Mouse (Mus musculus): ENCODE results near the gene Nfic. TPM values are rescaled to one million over a fixed set of nuclear protein-coding genes. Genes with fewer than 3 reads are reported as not detected.

Gene Nfic
- polyA plus RNA-seq, 1 experiment from 2014 or later, result 30.8 TPM

DNA sequence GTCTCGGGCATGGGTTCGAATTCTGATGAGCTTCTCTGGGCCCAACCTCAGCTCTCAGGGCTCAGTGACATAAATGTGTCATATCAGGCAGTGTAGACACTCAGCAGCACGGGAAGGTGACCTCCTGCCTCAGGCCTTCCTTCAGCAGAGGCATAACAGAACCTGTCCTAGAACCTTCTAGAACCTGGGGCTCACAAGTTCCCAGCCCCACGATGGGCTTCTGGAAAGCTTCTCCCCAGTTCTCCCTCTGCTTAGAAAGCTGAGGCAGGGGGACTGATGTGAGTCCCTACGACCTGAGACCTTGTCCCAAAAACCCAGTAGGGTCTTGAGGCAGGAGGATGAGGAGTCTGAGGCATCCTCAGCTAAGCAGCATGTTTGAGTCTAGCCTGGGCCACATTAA is 40.3 kb downstream of the Nfic start:
- Histone ChIP-seq H3K4me3 (replicated peaks) (no peak overlapping the region), H3K4me2 (0 out of 2 replicates have a peak overlapping the region, but pooled peaks have one; percentile 44), H3K27me3 (no peaks in the 10 kb centered on the region), H3K9ac (replicated peaks) (no peak overlapping the region), H3K9me3 (no peaks in the 10 kb centered on the region), H3K27ac (peak overlapping the region; percentile 86), H3K36me3 (peaks cover 19% of the 10 kb centered on the region), H3K4me1 (replicated peaks) (peaks cover 88% of the 10 kb centered on the region)
- WGBS, result 83% methylated on average over 5 of the region's 5 CpGs
- ATAC-seq (ENCODE audit: insufficient number of reproducible peaks, insufficient read depth, low FRiP score, low TSS enrichment, low read depth), result no peak

DNA sequence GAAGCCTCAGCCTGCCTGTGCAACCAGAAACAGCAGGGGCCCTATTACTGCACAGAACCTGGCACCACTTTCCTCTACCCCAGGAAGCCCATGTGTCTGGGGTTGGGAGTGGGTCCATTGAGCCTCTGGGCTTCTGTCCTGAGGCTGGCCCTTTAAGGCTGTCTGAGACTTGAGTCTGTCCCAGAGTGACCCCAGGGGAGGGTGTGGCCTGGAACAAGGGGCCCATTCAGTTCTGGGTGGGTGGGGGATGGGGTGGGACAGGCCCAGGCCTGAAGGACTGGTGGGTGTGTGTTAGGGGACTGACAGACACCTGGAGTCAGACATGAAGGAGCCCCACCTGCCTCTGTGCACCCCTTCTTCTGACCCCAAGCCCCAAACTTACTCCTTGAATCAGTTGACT is 40.8 kb downstream of the Nfic start:
- Histone ChIP-seq H3K9ac (replicated peaks) (no peak overlapping the region), H3K27ac (peak overlapping the region; percentile 86), H3K27me3 (no peaks in the 10 kb centered on the region), H3K36me3 (peaks cover 14% of the 10 kb centered on the region; the same call in 1 of the 2 replicates), H3K4me2 (0 out of 2 replicates have a peak overlapping the region, but pooled peaks have one; percentile 44), H3K4me1 (replicated peaks) (peaks cover 93% of the 10 kb centered on the region), H3K9me3 (no peaks in the 10 kb centered on the region), H3K4me3 (replicated peaks) (no peak overlapping the region)
- ATAC-seq (ENCODE audit: insufficient number of reproducible peaks, insufficient read depth, low FRiP score, low TSS enrichment, low read depth), result no peak

DNA sequence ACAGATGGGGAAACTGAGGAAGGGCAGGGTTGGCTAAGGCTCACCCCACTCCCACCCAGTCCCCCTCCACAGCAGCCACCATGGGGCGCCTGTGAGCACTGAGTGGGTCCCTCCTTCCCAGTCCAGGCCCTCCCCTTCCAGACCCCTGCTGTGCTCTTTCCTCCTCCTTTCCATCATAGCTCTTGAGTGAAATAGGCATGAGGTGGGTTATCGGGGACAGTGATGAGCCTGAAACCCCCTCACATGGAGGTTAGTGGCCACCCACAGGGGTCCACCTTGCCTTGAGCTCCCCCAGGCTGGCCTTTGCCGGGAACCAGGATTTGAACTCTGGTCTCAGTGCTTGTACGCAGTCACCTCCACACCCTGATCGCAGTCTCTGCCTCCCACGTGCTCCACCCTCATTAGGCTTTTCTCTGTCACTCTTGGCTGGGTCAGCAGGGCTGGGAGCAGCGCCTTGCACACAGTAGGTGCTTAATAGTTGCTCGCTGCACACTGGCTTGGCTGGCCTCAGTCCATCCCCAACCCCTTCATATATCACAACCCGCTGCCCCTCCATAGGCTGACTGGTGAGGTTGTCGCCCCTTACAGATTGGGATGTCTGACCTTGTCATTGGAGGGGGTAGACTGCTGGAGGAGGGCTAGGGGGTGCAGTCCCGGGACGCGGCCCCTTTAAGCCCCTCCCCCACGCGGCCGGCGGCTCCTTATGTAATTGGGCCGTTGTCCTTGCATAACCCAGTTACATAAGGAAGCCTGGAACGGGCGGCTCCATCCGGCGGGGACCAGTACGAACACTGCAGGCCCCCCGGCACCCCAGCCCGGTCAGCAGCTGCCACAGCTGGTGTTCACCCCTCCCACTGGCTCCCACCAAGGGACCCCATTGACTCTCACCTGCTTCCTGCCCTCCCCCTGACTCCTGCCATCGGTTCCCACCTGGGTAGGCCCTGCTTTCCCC is 41.8 kb downstream of the Nfic start:
- 28% methylated on average over 26 of the region's 26 CpGs for WGBS
- Histone ChIP-seq H3K4me2 (peak overlapping the region; percentile 44), H3K4me1 (replicated peaks) (peaks cover 97% of the 10 kb centered on the region), H3K9me3 (no peaks in the 10 kb centered on the region), H3K27me3 (0 out of 2 replicates have a peak, but pooled peaks cover 2% of the 10 kb centered on the region), H3K36me3 (peaks cover 10% of the 10 kb centered on the region; the same call in 1 of the 2 replicates), H3K9ac (replicated peaks) (peak overlapping the region; percentile 31; the same call in 1 of the 2 replicates), H3K27ac (peak overlapping the region; percentile 86), H3K4me3 (replicated peaks) (no peak overlapping the region; the same call in 1 of the 2 replicates)
- ATAC-seq (ENCODE audit: insufficient number of reproducible peaks, insufficient read depth, low FRiP score, low TSS enrichment, low read depth), result peak; percentile 7; the same call in 1 of the 2 replicates

DNA sequence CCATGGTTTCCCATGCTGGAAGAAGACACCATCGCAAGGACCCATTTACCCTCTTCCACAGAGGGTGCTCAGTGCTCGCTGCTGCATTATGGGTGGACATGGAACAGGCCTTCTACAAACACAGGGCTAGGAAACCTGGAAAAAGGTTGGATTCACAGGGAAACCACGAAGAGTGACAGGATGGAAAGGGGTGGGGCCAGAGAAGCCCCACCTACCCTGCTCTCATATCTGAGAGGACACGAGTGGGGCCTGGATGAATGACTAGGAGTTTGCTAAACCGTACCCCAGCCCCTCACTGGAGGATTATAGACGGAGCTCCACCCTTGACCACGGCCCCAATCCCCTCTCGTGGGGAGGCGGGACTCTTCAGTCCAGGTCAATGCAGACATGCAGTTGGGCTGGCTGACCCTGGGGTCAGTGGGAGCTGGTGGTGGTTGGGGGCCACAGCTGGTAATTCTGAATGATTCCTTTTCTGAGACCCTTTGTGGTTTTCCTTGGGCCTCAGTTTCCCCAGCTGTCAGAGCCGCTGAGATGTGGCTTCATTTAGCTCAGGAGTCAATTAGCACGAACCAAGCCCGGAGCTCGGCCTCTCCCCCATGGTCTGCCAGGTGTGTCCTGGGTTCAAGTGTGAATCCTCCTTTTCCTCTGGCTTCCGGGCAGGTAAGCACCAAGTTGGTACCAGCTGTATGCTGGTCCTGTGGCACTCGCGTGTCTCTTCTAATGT is 42.7 kb downstream of the Nfic start:
- Histone ChIP-seq H3K9ac (replicated peaks) (no peak overlapping the region), H3K36me3 (peaks cover 14% of the 10 kb centered on the region), H3K4me2 (no peak overlapping the region), H3K27me3 (peaks cover 10% of the 10 kb centered on the region; the same call in 1 of the 2 replicates), H3K9me3 (no peaks in the 10 kb centered on the region), H3K4me3 (replicated peaks) (no peak overlapping the region), H3K27ac (peak overlapping the region; percentile 86), H3K4me1 (replicated peaks) (peaks cover 98% of the 10 kb centered on the region)
- no peak for ATAC-seq (ENCODE audit: insufficient number of reproducible peaks, insufficient read depth, low FRiP score, low TSS enrichment, low read depth)
- 78% methylated on average over 16 of the region's 16 CpGs for WGBS

DNA sequence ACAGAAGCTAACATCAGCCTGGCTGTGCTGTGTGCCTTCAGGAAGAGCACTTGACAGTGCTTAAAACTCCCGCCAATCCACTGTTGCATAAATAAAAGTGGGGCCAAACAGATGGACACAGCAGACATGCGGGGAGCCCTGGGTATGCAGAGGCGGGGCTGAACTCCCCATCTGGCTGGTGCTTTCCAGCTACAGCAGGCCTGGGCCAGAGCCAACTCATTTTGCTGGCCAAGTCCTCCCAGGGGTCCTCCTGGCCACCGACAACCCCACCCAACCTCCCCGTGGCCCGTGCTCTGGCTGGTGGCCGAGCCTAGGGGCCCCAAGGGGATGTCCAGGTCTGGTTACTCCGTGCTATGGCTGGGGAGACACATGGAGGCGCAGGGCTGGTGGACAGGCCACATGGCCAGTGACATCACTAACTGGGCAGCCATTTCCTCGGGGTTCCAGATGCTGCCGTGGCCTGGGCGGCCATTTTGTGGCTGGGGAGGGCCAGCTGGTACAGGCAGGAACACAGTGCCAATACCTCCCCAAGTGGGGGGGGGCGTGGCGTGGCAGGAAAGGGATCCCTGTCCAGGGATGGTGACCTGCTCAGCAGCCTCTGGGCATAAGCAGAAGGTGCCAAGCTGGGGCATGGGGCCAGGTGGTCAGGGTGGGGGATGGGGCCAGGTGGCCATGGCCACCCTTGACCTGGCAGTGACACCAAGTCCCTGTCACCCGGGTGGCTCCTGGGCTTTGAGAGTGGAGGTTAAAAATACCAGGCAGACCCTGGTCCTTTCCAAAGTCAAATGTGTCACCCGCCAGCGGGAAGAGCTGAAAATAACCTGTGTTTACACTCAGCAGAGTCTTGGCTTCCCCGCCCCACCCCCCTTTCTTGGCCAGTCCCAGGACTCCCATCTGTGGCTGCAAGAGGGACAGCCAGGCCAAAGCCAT is 43.7 kb downstream of the Nfic start:
- Histone ChIP-seq H3K9me3 (no peaks in the 10 kb centered on the region), H3K27ac (peak overlapping the region; percentile 80), H3K4me2 (no peak overlapping the region), H3K4me1 (replicated peaks) (peaks cover 98% of the 10 kb centered on the region), H3K9ac (replicated peaks) (no peak overlapping the region; the same call in 1 of the 2 replicates), H3K4me3 (replicated peaks) (no peak overlapping the region), H3K27me3 (peaks cover 20% of the 10 kb centered on the region; the same call in 1 of the 2 replicates), H3K36me3 (peaks cover 22% of the 10 kb centered on the region)
- ATAC-seq (ENCODE audit: insufficient number of reproducible peaks, insufficient read depth, low FRiP score, low TSS enrichment, low read depth), result no peak
- WGBS, result 72% methylated on average over 18 of the region's 18 CpGs

DNA sequence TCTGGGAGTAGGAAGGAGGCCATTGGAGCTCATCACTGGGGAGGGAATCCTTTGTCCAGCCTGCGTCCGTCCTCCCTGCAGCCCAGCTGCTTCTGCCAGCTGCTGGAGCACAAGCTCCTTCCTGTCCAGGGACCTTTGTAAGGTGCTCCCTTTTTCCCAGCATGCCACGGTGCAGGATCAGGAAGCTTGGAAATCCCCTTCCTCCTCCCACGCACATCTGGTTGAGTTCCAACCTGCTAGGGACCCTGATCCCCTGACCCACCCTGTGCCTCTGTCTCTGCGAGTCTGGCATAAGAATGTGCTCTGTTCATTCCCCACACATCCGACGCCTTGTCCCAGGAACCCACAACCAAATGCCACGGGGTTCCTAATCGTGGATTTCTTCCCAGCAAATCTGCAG is 44.5 kb downstream of the Nfic start:
- 73% methylated on average over 9 of the region's 9 CpGs for WGBS
- no peak for ATAC-seq (ENCODE audit: insufficient number of reproducible peaks, insufficient read depth, low FRiP score, low TSS enrichment, low read depth)
- Histone ChIP-seq H3K36me3 (peaks cover 29% of the 10 kb centered on the region), H3K4me1 (replicated peaks) (peaks cover 98% of the 10 kb centered on the region), H3K27me3 (peaks cover 28% of the 10 kb centered on the region), H3K27ac (peak overlapping the region; percentile 80), H3K9ac (replicated peaks) (no peak overlapping the region), H3K4me2 (no peak overlapping the region), H3K9me3 (no peaks in the 10 kb centered on the region), H3K4me3 (replicated peaks) (no peak overlapping the region)

DNA sequence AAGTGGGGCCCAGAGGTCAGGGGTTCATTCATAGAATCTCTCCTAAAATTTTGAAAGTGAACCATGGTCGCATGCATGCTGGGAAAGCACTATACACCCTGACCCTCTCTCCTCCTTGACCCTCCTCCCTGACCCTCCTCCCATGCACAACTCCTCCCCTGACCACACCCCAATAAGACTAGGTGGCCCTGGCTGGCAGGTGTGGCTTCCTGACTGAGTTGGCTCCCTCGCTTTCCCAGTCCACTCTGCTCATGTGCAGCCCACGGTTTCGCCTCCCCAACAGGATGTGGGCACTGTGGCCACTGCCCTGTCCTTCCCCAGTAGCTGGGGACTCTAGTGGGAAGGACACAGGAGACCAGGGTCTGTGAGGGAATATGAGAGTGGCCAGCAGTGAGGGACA is 45.1 kb downstream of the Nfic start:
- no peak overlapping the region for H3K4me3 ChIP-seq (replicated peaks)
- 65% methylated on average over 4 of the region's 4 CpGs for WGBS

DNA sequence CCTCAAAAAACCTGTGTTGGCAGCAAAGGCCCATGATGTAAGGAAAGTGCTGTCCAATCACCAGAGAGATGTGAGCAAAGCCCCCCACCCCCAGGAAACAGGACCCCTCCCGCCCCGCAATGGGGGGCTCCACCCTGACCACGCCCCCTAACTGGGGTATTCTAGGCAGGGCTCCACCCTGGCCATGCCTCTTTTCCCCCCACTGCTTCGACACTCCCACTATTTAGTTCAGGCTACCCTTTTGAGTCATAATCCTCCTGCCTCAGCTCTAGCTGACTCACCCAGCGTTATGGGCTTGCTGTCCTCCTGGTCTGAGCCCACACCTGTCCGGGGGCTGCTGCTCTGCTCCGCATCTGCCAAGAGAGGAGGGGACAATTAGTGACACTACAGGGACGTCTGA is 46.1 kb downstream of the Nfic start:
- 13% methylated on average over 8 of the region's 8 CpGs for WGBS
- H3K27ac ChIP-seq, result peak overlapping the region; percentile 56; the same call in 1 of the 2 replicates
- H3K9ac ChIP-seq (replicated peaks), result no peak overlapping the region
- no peak overlapping the region for H3K4me2 ChIP-seq
- H3K4me3 ChIP-seq (replicated peaks), result no peak overlapping the region
- ATAC-seq (ENCODE audit: insufficient number of reproducible peaks, insufficient read depth, low FRiP score, low TSS enrichment, low read depth), result no peak
- no peaks in the 10 kb centered on the region for H3K9me3 ChIP-seq
- peaks cover 89% of the 10 kb centered on the region for H3K4me1 ChIP-seq (replicated peaks)
- H3K27me3 ChIP-seq, result peaks cover 42% of the 10 kb centered on the region
- H3K36me3 ChIP-seq, result peaks cover 46% of the 10 kb centered on the region

More for the DNA sequence above, 45.1 kb downstream of the Nfic start:
- Histone ChIP-seq H3K36me3 (peaks cover 36% of the 10 kb centered on the region), H3K9ac (replicated peaks) (no peak overlapping the region), H3K4me1 (replicated peaks) (peaks cover 93% of the 10 kb centered on the region), H3K9me3 (no peaks in the 10 kb centered on the region), H3K27ac (peak overlapping the region; percentile 80), H3K27me3 (peaks cover 34% of the 10 kb centered on the region), H3K4me2 (0 out of 2 replicates have a peak overlapping the region, but pooled peaks have one; percentile 8)
- no peak for ATAC-seq (ENCODE audit: insufficient number of reproducible peaks, insufficient read depth, low FRiP score, low TSS enrichment, low read depth)

DNA sequence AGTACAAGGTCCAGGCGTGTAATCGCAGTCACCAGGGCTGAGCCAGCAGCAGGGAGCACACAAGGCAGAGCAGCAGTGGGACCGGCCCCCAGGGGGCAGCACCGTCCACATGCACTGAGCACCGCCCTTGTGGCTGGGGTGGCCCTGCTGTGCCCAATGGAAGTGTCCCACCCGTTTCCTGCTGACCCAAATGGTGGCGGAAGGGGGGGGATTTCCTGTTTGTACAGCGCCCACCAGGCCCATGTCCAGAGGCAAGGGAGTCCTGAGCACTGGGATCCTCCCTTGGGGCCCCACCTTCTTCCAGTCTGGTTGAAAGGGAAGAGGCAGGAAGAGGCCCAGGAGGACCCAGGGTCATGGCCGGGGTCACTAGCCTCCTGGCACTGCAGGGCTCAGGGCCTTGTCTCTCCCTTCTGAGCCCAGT is 46.6 kb downstream of the Nfic start:
- Histone ChIP-seq H3K9me3 (no peaks in the 10 kb centered on the region), H3K36me3 (peaks cover 46% of the 10 kb centered on the region), H3K4me1 (replicated peaks) (peaks cover 89% of the 10 kb centered on the region), H3K9ac (replicated peaks) (0 out of 2 replicates have a peak overlapping the region, but pooled peaks have one; percentile 24), H3K4me2 (no peak overlapping the region), H3K4me3 (replicated peaks) (no peak overlapping the region), H3K27me3 (peaks cover 47% of the 10 kb centered on the region), H3K27ac (peak overlapping the region; percentile 56; the same call in 1 of the 2 replicates)
- ATAC-seq (ENCODE audit: insufficient number of reproducible peaks, insufficient read depth, low FRiP score, low TSS enrichment, low read depth), result no peak
- WGBS, result 18% methylated on average over 9 of the region's 9 CpGs

DNA sequence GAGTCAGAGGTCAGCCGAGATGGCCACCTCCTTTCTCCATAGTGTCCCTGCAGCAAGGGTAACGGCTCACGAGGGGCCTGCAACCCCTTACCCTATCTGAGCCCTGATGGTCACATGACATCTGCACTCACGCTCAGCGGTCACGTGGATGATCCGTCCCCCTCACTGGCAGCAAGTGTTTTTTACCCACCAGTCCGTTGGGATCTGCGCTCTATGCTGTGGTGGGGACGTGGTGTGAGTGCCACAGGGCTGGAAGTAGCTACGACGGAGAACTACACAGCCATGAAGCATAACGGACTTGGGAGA is 47.1 kb downstream of the Nfic start:
- WGBS, result 40% methylated on average over 13 of the region's 13 CpGs
- H3K9me3 ChIP-seq, result no peaks in the 10 kb centered on the region
- peak overlapping the region; percentile 56; the same call in 1 of the 2 replicates for H3K27ac ChIP-seq
- no peak overlapping the region for H3K9ac ChIP-seq (replicated peaks)
- peaks cover 46% of the 10 kb centered on the region for H3K36me3 ChIP-seq
- no peak overlapping the region for H3K4me3 ChIP-seq (replicated peaks)
- peaks cover 89% of the 10 kb centered on the region for H3K4me1 ChIP-seq (replicated peaks)
- peaks cover 48% of the 10 kb centered on the region for H3K27me3 ChIP-seq
- H3K4me2 ChIP-seq, result no peak overlapping the region
- no peak for ATAC-seq (ENCODE audit: insufficient number of reproducible peaks, insufficient read depth, low FRiP score, low TSS enrichment, low read depth)
